Mouse (Mus musculus): Measurements from ENCODE around the gene Exosc2. TPM values are rescaled to one million over a fixed set of nuclear protein-coding genes. Genes with fewer than 3 reads are reported as not detected.

Exosc2 gene
- polyA plus RNA-seq, 2 experiments, result 47.6 to 49.7 TPM

DNA sequence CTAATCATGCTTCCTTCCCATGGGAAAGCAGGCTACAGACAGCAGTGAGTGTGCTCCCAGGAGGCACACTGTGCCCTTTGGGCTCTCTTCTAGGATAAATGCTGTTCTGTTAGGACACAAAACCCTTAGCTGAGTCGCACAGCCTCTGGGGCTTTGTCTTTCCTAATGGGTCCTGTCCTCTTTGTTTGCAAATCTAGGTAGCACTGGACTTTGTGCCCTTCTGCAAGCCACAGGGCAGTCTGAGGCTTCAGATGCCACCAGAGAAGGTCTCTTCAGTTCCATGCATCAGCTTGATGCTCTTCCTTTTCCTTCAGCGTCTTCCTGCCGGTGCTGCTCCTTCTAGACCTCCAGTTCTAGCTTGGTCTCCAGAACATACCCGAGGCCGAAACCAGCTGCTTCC lies 60.1 kb downstream of the Exosc2 start:
- WGBS, result 90% methylated on average over 5 of the region's 5 CpGs
- Histone ChIP-seq H3K4me3 (replicated peaks; ENCODE audit: low read length) (no peak overlapping the region), H3K9me3 (ENCODE audit: control insufficient read depth, low read length) (no peaks in the 10 kb centered on the region)

More for the DNA sequence above, 60.1 kb downstream of the Exosc2 start:
- ATAC-seq (ENCODE audit: low FRiP score, low read depth) (no peak), DNase-seq (ENCODE audit: low spot score) (no peak)
- no peak overlapping the region for H3K4me2 ChIP-seq (replicated peaks; ENCODE audit: low read depth, low read length, severe bottlenecking)
- H3K9ac ChIP-seq (ENCODE audit: low read depth, low read length, severe bottlenecking), result no peak overlapping the region
- H3K27ac ChIP-seq (replicated peaks; ENCODE audit: low read depth, low read length), result no peak overlapping the region
- H3K36me3 ChIP-seq (ENCODE audit: control insufficient read depth, insufficient read depth, low read length), result no peaks in the 10 kb centered on the region
- H3K27me3 ChIP-seq (ENCODE audit: control insufficient read depth, insufficient read depth, low read length), result no peaks in the 10 kb centered on the region
- no peak for TF ChIP-seq POLR2A (IDR thresholded peaks at IDR 0.05; ENCODE audit: borderline replicate concordance, extremely low read depth, insufficient read depth, insufficient read length)
- H3K4me1 ChIP-seq (ENCODE audit: control insufficient read depth, insufficient read depth, low read length), result 0 out of 2 replicates have a peak, but pooled peaks cover 3% of the 10 kb centered on the region

Other genes with a start within 250 kb of the Exosc2 start
- 15.4 and 17.1 TPM in 2 replicates for gene Ass1, start 200.5 kb upstream of the Exosc2 start, polyA plus RNA-seq (2012; rRNA removed)
- 21.3 and 27.1 TPM in 2 replicates for gene Ass1, start 200.5 kb upstream of the Exosc2 start, polyA plus RNA-seq (2014; fragmentation: Nextera tagmentation; extraction: Ambion mirVana)
- 59.4 and 63.2 TPM in 2 replicates for gene Fubp3, start 98.1 kb upstream of the Exosc2 start, polyA plus RNA-seq (2012; rRNA removed)
- gene Fubp3, start 98.1 kb upstream of the Exosc2 start, polyA plus RNA-seq (2014; fragmentation: Nextera tagmentation; extraction: Ambion mirVana), result 86.3 and 90.8 TPM in 2 replicates
- 0.03 TPM in 1 of 2 replicates, not detected in the other for gene Prdm12, start 30.7 kb upstream of the Exosc2 start, polyA plus RNA-seq (2012; rRNA removed)
- not detected in 2 replicates for gene Prdm12, start 30.7 kb upstream of the Exosc2 start, polyA plus RNA-seq (2014; fragmentation: Nextera tagmentation; extraction: Ambion mirVana)
- gene Abl1, start 17.7 kb downstream of the Exosc2 start, polyA plus RNA-seq (2012; rRNA removed), result 104 and 128 TPM in 2 replicates
- gene Abl1, start 17.7 kb downstream of the Exosc2 start, polyA plus RNA-seq (2014; fragmentation: Nextera tagmentation; extraction: Ambion mirVana), result 49.0 and 54.9 TPM in 2 replicates
- gene Qrfp, start 139.9 kb downstream of the Exosc2 start, polyA plus RNA-seq (2012; rRNA removed), result 0.12 and 0.16 TPM in 2 replicates
- gene Qrfp, start 139.9 kb downstream of the Exosc2 start, polyA plus RNA-seq (2014; fragmentation: Nextera tagmentation; extraction: Ambion mirVana), result 0.30 TPM in 2 replicates
- 0.34 and 0.40 TPM in 2 replicates for gene Fibcd1, start 175.3 kb downstream of the Exosc2 start, polyA plus RNA-seq (2012; rRNA removed)
- gene Fibcd1, start 175.3 kb downstream of the Exosc2 start, polyA plus RNA-seq (2014; fragmentation: Nextera tagmentation; extraction: Ambion mirVana), result 0.17 and 0.28 TPM in 2 replicates
- 1.1 and 1.6 TPM in 2 replicates for gene Lamc3, start 216.6 kb downstream of the Exosc2 start, polyA plus RNA-seq (2012; rRNA removed)
- gene Lamc3, start 216.6 kb downstream of the Exosc2 start, polyA plus RNA-seq (2014; fragmentation: Nextera tagmentation; extraction: Ambion mirVana), result 0.68 and 0.84 TPM in 2 replicates

Data from limb, embryonic 14.5 days (tissue).